Mouse (Mus musculus): ENCODE results near the gene 1500009L16Rik. TPM values are rescaled to one million over a fixed set of nuclear protein-coding genes. Genes with fewer than 3 reads are reported as not detected.

1500009L16Rik gene
- polyA plus RNA-seq, 1 experiment, result 7.1 TPM

DNA sequence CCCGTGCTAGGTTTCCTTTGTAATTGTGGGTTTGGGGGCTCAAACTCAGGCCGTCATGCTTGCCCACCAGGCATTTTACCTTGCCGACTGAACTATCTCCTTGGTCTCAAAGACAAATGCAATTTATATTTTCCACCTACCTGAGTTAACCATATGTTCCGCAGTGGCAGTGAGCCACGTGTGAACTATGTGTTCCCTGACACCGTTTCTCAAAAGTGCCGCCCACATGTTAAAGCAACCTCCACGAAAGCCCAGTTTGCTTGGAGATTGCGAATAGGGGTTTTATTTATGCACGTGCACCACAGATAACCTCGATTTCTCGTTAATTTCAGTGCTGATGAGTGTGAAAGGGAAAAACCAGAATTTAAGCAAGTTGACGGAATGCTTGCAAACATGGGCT lies 36.1 kb downstream of the 1500009L16Rik start:
- no peak for DNase-seq (ENCODE audit: low spot score)

DNA sequence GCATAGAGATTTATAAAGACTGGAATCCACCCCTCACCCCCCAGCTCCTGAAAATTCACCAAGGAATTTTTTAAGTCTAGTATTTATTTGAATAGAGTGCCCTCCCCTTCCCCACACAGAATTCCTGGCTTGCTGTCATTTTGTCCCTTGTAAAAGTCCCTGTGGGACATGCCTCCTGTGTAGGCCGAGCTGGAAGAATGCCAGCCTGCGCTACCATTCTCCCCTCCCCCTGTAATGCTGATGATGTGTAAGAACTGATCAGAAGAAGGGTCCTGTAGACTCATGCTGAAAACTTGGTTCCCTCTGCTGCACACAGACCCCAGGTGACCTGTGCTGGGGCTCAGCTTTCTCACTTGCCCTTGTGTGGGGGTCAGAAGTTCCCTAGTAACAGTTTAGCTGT lies 37.9 kb downstream of the 1500009L16Rik start:
- DNase-seq (ENCODE audit: low spot score), result no peak

DNA sequence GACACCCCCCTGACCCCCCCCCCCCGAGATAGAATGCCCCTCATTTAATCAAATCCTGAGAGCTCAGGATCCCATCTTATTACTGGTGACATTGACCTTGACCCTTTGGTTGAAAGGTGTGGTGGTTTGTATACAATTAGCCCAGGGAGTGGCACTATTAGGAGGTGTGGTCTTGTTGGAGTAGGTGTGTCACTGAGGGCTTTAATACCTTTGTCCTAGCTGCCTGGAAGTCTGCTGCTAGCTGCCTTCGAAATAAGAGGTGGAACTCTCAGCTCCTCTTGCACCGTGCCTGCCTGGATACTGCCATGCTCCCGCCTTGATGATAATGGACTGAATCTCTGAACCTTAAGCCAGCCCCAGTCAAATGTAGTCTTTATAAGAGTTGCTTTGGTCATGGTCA lies 41.2 kb downstream of the 1500009L16Rik start:
- no peak for DNase-seq (ENCODE audit: low spot score)

DNA sequence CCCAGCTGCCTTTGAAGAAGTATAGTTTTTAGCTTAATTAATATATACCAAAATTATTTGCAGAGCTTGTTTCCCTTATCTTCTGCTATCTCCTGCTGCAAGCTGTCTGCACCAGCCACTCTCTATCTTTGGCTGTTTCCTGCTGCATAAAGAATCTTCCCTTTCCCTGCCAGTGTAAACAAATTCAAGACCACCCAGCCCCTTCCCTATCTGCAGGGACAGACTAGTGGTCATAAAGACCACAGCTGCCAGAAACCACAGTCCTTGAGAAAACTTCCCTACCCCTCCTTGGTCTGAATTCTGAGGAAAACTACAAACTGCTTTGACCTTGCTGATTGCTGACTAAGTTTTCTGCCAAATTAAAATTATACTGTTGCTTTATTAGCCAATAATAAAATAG lies 44.2 kb downstream of the 1500009L16Rik start:
- DNase-seq (ENCODE audit: low spot score), result no peak

DNA sequence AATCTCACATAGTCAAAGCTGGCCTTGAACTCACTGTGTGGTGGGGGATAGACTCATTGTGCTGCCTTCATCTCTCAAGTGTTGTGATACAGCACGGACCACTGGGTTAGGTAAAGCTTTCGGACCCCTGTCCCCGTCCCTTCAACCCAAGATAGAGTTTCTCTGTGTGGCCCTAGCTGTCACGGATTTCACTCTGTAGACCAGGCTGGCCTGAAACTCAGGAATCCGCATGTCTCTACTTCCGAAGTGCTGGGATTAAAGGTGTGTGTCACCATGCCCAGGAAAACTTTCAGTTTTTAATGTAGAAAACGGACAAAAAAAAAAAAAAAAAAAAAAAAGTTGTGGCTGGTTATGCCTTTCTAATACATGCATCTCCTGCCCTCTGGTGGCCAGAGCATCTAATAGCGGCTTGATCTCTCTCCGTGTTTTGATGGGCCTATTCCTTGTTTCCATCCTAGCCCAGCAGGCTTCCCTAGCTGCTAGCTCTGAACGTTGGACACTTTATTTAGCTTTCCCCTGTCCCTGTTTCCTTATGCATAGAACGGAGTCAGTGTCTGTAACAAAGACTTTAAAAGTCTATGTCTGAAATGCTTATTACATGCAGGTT lies 53.7 kb downstream of the 1500009L16Rik start:
- no peak for DNase-seq (ENCODE audit: low spot score)

DNA sequence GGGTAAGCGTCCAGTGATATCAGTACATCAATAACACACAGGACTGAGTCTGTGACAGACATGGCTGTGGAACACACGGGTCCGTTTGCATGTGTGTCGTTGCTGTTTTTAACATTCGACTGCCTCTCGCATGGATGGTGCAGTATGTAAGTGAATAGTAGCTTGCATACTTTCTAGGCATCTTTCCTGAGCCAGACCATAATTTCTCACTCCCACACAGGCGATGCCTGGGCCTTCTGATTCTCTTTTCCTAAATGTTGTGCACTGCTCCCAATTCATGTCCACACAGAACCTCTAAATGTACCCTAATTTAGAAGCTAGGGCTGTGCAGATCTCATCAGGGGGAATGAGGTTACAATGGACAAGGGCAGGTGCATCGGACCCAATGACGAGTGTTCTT lies 54.6 kb downstream of the 1500009L16Rik start:
- no peak for DNase-seq (ENCODE audit: low spot score)

DNA sequence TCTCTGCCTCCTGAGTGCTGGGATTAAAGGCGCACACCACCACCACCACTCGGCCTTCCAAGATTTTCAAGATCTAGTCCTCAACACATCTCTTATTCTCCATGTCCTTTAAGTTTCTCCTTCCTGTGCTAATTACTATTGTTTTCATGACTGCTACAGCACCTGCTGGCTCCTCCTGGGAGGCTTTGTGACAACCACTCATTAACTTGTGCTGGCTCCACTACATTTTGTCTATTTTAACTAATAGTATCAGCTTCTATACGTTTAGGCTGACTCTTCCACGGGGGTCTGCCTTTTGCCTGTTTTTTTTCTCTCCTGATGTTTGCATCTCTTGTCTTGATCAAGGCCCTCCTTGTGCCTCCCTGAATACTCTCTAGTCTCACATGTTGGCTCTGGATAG lies 59.2 kb downstream of the 1500009L16Rik start:
- DNase-seq (ENCODE audit: low spot score), result no peak

DNA sequence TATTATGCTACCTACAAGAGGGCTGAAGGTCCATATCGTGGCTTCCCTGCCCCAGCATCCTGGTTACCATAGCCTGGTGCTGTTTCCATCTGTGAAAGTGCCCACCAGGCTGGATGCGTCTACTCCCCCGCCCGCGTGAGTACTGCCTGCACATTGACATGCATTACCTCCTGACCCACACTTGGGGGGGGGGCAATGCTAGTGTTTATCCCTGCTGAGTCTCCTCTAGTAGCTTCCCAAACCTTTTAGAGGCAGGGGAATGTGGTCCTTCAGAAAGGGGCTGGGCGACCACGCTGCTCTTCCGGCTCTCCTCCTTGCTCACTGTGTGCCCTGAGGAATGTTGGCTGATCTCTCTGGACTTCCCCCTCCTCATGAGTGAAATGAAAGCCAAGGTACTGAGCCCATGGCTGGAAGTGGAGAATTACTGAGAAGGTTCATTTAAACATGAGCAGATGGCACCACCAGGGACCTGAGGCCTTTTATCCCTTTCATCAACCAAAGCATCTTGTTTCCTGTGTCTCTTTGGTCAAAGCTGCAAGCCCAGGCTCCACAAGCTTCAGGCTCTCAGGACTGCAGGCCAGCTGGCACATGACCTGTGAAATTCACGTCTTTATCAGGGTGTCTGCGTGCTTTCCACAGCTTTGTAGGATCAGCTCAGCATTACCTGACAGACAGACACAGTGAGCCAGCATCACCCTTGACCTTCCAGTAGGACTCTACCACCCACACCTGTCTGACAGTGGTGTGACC lies 59.9 kb downstream of the 1500009L16Rik start:
- no peak for DNase-seq (ENCODE audit: low spot score)

DNA sequence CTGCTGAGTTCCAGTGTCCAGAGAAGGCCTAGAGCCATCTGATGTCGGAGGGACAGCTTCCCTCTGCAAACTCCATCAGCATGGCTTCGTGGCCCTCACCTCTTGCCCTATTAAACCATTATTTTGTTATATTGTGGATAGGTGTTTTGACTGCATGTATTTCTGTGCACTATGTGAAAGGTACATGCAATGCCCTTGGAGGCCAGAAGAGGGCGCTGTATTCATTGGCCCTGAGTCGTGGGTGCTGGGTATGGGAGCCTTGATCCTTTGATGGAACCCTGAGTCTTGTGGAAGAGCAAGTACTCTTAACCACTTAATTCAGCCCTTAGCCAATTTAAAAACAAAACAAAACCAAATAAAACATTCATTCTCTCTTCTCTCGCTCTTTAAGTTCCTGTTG lies 62.3 kb downstream of the 1500009L16Rik start:
- DNase-seq (ENCODE audit: low spot score), result no peak

DNA sequence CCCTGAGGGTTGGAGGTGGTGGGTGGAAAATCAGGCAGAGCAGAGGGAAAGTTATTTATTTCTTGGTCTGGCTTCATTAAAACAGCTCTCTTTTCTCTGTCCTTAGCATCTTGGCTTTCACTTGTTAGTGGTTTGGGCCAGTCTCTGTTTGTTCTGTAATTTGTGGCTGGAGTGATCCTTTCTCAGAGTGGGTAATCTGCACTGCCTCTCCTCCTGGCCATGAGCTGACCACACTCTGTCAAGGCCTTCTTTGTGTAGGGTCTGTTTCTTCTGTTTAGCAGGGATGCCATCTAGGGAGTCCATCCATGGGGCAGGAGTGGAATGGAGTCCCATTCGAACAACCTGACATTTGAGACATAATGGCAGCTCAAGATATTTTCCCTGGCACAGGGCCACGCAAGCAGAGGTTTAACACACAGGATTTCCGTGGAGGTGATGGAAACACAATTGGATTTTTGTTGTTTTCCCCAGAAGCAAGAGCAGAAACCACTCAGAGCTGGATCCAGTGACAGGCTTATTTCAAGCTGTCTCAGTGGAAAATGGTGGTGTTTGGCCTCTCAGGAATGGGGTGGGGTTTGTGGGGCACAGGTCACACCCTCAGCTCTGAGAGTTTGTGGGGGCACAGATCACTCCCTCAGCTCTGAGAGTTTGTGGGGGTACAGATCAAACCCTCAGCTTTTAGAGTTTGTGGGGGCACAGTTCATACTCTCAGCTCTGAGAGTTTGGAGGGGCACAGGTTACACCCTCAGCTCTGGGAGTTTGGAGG lies 63.1 kb downstream of the 1500009L16Rik start:
- DNase-seq (ENCODE audit: low spot score), result no peak

DNA sequence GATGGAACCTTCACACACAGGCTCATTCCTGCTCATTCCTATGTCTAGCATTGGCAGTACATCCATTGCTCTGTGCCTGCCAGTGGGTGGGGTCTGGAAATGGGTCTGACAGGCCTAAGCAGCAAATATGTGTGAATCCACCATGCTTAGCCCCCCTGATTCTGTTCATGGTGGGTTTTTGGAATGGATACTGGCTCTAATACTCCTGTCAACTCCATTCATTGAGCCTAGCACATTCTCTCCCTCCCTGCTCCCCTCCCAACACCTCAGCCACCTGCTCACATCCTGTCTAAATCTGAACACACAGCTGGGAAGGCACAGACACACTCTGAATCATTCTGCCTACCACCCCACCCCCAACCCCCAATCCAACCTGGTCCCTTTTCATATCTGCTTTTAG lies 72.4 kb downstream of the 1500009L16Rik start:
- DNase-seq (ENCODE audit: low spot score), result no peak

DNA sequence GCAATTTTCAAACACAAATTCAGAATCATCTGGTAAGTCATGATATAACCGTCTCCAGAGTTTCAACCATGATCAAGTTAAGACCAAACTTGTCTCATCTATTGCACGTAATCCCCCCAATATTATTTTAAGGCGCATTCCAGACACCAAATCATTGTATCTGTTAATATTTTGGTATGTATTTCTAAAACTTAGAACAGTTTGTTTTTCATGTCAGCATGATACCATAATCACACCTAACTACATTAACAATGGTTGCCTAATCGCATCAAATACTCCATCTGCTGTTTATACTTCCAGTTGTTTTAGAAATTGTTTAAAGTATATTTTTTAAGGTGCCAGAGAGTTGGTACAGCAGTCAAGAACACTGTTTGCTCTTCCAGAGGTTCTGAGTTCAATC lies 72.8 kb downstream of the 1500009L16Rik start:
- DNase-seq (ENCODE audit: low spot score), result no peak

DNA sequence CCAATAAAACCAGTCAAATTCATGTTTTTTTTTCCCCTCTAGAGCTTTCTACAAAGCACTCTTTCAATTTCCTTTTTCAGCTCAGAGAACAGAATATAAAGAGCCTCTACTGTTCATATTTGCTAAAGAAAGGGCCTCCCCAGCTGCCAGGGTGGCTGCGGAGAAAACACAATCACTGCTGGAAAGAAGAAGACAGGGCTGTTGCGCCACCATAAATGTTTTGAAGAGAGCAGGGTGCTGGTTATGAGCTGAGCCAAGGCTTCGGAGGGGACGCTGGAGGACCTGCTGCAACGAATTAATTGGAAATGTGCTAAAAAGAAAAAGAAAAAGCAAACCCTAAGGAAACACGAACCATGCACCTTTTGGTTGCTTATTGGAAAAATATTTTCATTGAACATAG lies 81.4 kb downstream of the 1500009L16Rik start:
- DNase-seq (ENCODE audit: low spot score), result no peak

DNA sequence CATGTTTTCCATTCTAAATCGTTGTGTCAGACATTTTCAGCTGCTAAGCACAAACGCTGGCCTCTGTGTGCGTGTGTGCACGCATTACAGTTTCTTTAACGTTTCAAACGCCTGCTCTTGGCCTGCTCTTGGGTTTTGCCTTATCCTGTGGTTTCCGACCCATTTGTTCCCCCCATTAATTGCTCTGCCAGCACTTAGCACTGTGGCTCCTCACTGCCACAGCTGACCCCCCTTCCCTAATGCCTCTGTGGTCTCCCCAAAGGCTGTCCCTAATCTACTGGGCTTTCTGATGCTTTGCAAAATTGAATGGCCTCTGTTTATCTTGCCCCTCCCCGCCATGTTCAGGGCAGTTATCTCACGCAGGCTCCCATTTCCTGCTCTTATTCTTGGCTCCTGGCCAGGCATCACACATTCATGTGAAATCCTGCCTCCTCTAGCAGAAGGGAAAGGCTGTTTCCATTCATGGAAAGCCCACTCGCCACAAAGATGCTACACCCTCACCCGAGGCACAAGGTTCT lies 82.6 kb downstream of the 1500009L16Rik start:
- no peak for DNase-seq (ENCODE audit: low spot score)

DNA sequence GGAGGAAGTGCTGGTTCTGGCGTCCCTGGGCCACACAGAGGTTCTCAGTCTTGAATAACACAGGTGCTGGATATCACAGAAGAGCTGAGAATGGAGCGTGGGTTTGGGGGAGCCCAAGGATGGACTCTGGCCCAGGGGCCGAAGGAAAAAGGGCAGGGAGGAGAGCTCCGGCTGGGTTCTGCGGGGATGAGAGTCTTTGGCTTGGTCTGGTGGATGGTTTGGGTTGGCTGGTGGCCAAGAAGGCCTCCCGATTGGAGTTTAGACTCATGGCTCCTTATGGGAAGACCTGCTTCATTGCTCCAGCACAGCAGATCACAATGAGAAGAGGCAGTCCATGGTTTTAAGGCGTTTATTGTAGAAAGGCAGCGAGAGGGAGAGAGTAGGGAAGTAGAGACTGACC lies 84.6 kb downstream of the 1500009L16Rik start:
- no peak for DNase-seq (ENCODE audit: low spot score)

Other genes with a start within 250 kb of the 1500009L16Rik start
- 3.0 and 3.1 TPM in 2 replicates for gene Aldh1l2, start 188.7 kb upstream of the 1500009L16Rik start, polyA plus RNA-seq (2012; rRNA removed)
- 11.4 and 13.7 TPM in 2 replicates for gene Washc4, start 179.1 kb upstream of the 1500009L16Rik start, polyA plus RNA-seq (2012; rRNA removed)
- 33.1 and 49.3 TPM in 2 replicates for gene Appl2, start 74.1 kb upstream of the 1500009L16Rik start, polyA plus RNA-seq (2012; rRNA removed)